Mouse (Mus musculus): ENCODE data around the gene Ankrd55.

GRCm38 (mm10) chr13:112410461-112410860 lies 122.2 kb downstream of the Ankrd55 start:
- TF ChIP-seq CTCF (IDR thresholded peaks at IDR 0.05; ENCODE audit: low read depth, low read length) = no peak
- TF ChIP-seq POLR2A (IDR thresholded peaks at IDR 0.05; ENCODE audit: extremely low read depth, insufficient read depth, low read length) = no peak
